Mouse (Mus musculus) heart, embryonic 13.5 days (tissue): ENCODE measurements around the gene Cort. TPM values are rescaled to one million over a fixed set of nuclear protein-coding genes. Genes with fewer than 3 reads are reported as not detected.

ENCODE experiments used
- ATAC-seq: fragments of 200-750 bp; cut with Nextera tagmentation; 2 replicates; pipeline ENCODE4 v1.8.0; 2017; ENCODE audit warnings: moderate TSS enrichment; ENCODE audit not compliant: insufficient number of reproducible peaks, low FRiP score, low TSS enrichment; ENCODE audit errors: extremely low read depth
- H3K27ac ChIP-seq: fragments of 300-500 bp; sonication (generic); replicated peaks from 2 replicates; pipeline ENCODE4 v1.5.1; 2015; ENCODE audit warnings: moderate library complexity, mild to moderate bottlenecking, inconsistent platforms
- H3K27me3 ChIP-seq: fragments of 300-500 bp; sonication (generic); replicated peaks from 2 replicates; pipeline ENCODE4 v1.6.1; 2015; ENCODE audit warnings: mild to moderate bottlenecking, inconsistent platforms
- H3K36me3 ChIP-seq: fragments of 300-500 bp; sonication (generic); 2 replicates; pipeline ENCODE4 v1.6.1; 2015; ENCODE audit warnings: mild to moderate bottlenecking, inconsistent platforms
- H3K4me1 ChIP-seq: fragments of 300-500 bp; sonication (generic); 2 replicates; pipeline ENCODE4 v1.6.1; 2015; ENCODE audit warnings: inconsistent platforms
- H3K4me2 ChIP-seq: fragments of 300-500 bp; sonication (generic); 2 replicates; pipeline ENCODE4 v1.6.1; 2015; ENCODE audit warnings: inconsistent platforms, mild to moderate bottlenecking, moderate library complexity
- H3K4me3 ChIP-seq: fragments of 300-500 bp; sonication (generic); 2 replicates; pipeline ENCODE4 v1.5.1; 2015; ENCODE audit warnings: moderate library complexity, mild to moderate bottlenecking, inconsistent platforms
- H3K9ac ChIP-seq: fragments of 300-500 bp; sonication (generic); 2 replicates; pipeline ENCODE4 v1.6.1; 2015; ENCODE audit warnings: inconsistent platforms, mild to moderate bottlenecking, moderate library complexity
- H3K9me3 ChIP-seq: fragments of 300-500 bp; sonication (generic); 2 replicates; pipeline ENCODE4 v1.6.1; 2016; ENCODE audit warnings: inconsistent platforms
- WGBS: fragments of 180-500 bp; shearing (Covaris S2); methylation state at CpG from one replicate; pipeline ENCODE4 v1.1.7; 2015; ENCODE audit warnings: mixed read lengths; 5-methylcytosine and 5-hydroxymethylcytosine counted together
- polyA plus RNA-seq: library from polyadenylated mRNA; unstranded; fragments of >200 nt; fragmentation: Nextera tagmentation; extraction: Ambion mirVana; gene quantifications from 2 replicates; pipeline ENCODE4 v1.2.1, GENCODE M21; 2015

Gene Cort
- polyA plus RNA-seq, 1 experiment from 2014 or later = not detected

DNA sequence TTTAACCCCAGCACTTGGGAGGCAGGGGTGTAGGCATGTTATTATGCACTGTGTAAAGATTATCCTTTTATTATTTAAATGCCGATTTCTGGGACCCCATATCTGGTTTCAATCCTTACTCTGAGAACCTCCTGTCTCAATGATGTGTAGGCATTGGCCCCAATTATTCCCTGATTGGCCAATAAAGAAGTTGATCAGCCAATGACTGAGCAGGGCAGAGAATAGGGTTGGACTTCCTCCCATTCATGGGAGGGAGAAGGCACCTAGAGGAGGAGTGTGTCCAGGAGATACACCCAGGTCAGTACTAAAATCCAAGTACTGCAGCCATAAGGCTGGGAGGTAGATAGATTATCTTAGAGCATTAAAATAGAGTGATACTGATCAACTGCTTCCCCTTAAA lies 36.6 kb upstream of the Cort start:
- Histone ChIP-seq H3K4me1 (peaks cover 17% of the 10 kb centered on the region), H3K4me3 (no peak overlapping the region), H3K9ac (no peak overlapping the region), H3K27ac (no peak overlapping the region), H3K36me3 (peaks cover 71% of the 10 kb centered on the region), H3K27me3 (no peaks in the 10 kb centered on the region), H3K9me3 (no peaks in the 10 kb centered on the region), H3K4me2 (no peak overlapping the region)
- 88% methylated on average over 1 of the region's 1 CpGs for WGBS
- no peak for ATAC-seq

DNA sequence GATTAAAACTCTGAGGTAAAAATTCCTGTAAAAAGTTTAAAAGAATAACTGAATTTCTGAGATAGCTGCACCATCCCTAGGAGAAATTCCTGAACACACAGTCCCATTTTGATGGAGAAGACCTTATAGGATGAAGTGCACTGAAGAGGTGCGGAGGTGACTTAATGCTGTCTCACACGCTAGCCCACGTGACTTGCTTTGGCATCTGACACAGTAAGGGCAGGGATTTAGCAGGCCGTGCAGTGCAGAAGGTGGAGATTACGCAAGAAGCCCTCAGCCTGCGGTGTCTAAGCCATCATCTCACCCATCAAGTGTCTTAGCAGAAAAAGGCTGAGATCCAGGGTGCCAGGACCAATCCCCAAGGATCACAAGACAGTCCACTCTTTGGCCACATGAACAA lies 34.6 kb upstream of the Cort start:
- Histone ChIP-seq H3K9me3 (no peaks in the 10 kb centered on the region), H3K4me3 (no peak overlapping the region), H3K4me1 (peaks cover 12% of the 10 kb centered on the region), H3K27ac (no peak overlapping the region), H3K4me2 (no peak overlapping the region), H3K9ac (no peak overlapping the region), H3K36me3 (peaks cover 91% of the 10 kb centered on the region), H3K27me3 (no peaks in the 10 kb centered on the region)
- no peak for ATAC-seq
- WGBS = 89% methylated on average over 6 of the region's 6 CpGs

DNA sequence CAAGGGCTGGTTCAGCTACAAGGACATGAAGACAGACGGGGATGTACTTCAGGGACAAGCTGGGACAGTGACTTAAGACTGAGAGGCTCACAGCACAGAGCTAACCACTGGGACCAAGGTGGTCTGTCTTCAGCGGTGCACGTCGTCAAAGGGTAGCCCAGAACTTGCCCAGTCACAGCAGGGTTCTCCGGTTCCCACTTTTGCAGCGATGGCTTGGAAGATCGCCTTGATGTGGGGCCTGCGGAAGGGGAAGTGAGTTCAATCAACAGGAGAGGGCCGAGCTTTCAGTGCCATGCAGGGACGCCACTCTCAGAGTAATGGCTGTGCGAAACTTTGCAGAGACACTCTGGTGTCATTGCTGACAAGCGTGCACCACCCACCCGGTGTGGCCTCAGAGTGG lies 33.3 kb upstream of the Cort start:
- Histone ChIP-seq H3K9ac (no peak overlapping the region), H3K4me2 (no peak overlapping the region), H3K9me3 (0 out of 2 replicates have a peak, but pooled peaks cover 2% of the 10 kb centered on the region), H3K4me1 (peaks cover 2% of the 10 kb centered on the region), H3K27me3 (no peaks in the 10 kb centered on the region), H3K4me3 (no peak overlapping the region), H3K27ac (no peak overlapping the region), H3K36me3 (peaks cover 100% of the 10 kb centered on the region)
- WGBS = 87% methylated on average over 13 of the region's 13 CpGs
- ATAC-seq = no peak

DNA sequence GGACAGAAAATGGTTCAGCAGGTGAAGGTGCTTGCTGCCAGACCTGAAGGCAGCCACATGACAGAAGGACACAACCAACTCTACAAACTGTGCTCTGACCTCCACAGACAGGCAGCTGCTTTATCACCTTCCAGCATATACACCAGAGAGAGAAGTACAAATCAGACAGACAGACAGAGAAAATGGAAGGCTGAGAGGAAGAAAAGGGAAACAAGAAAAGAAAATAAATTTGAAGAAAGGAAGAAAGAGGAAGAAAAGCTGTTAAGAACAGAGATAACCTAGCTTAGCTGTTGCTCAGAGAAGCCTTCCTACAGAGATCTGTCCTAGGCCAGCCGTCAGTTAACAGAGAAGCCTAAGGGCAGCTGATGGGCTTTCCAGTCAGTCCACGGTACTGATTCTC lies 32.6 kb upstream of the Cort start:
- Histone ChIP-seq H3K4me2 (no peak overlapping the region), H3K36me3 (peaks cover 100% of the 10 kb centered on the region), H3K4me3 (no peak overlapping the region), H3K4me1 (no peaks in the 10 kb centered on the region), H3K9ac (no peak overlapping the region), H3K27me3 (no peaks in the 10 kb centered on the region), H3K27ac (no peak overlapping the region), H3K9me3 (0 out of 2 replicates have a peak, but pooled peaks cover 2% of the 10 kb centered on the region)
- ATAC-seq = no peak
- 86% methylated on average over 2 of the region's 2 CpGs for WGBS

DNA sequence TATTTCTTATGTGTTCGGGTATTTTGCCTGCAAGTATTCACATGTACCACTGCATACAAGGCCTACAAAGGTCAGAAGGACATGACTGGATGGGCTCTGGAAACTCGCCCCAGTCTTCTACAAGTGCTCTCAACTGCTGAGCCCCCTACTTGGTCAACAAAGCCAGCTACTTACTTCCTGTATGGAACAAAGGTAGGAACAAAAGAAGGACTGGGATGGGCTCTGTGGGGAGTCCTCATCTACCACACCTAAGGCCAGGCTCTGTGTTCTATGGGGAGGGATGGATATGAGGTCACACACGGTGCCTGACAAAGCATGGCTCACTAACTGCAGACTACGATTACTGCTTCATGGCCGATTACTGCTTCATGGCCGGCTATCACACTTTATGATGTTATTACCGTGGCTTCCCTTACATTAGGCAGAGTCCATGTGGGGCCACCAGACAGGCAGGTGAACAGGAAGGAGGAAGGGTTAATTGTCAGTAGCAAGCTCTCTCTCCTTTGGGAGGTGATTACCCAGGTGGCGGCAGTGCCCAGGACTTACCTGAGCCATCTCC lies 30.9 kb upstream of the Cort start:
- Histone ChIP-seq H3K27ac (no peak overlapping the region), H3K4me3 (no peak overlapping the region), H3K9ac (no peak overlapping the region), H3K4me1 (no peaks in the 10 kb centered on the region), H3K9me3 (0 out of 2 replicates have a peak, but pooled peaks cover 2% of the 10 kb centered on the region), H3K27me3 (no peaks in the 10 kb centered on the region), H3K4me2 (no peak overlapping the region), H3K36me3 (peaks cover 100% of the 10 kb centered on the region)
- ATAC-seq = no peak
- WGBS = 90% methylated on average over 8 of the region's 8 CpGs

- Histone ChIP-seq H3K4me3 (no peak overlapping the region), H3K9me3 (0 out of 2 replicates have a peak, but pooled peaks cover 2% of the 10 kb centered on the region), H3K9ac (no peak overlapping the region), H3K4me1 (no peaks in the 10 kb centered on the region), H3K36me3 (peaks cover 100% of the 10 kb centered on the region), H3K4me2 (no peak overlapping the region), H3K27me3 (no peaks in the 10 kb centered on the region), H3K27ac (no peak overlapping the region)
- 90% methylated on average over 6 of the region's 6 CpGs for WGBS
- ATAC-seq = no peak
Measured at GRCm38 (mm10) chr4:149155711-149156110, 29.1 kb upstream of the Cort start.

DNA sequence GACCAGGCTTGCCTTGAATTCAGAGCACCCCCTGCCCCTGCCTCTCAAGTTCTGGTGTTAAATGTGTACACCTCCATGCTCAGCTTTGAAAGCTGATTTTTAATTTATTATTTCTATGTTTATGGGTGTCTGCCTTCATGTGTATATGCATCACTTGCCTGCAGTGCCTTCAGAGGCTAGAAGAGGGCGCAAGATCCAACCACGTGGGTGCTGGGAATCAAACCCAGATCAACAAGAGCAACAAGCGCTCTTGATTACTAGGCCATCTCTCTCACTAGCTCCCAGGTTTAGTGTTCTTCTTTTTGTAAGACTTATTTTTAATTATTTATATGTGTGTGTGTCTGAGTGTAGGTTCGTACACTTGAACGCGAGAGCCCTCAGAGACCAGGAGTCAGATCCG lies 28.3 kb upstream of the Cort start:
- Histone ChIP-seq H3K9ac (no peak overlapping the region), H3K27me3 (no peaks in the 10 kb centered on the region), H3K4me1 (no peaks in the 10 kb centered on the region), H3K4me3 (no peak overlapping the region), H3K4me2 (no peak overlapping the region), H3K9me3 (0 out of 2 replicates have a peak, but pooled peaks cover 2% of the 10 kb centered on the region), H3K27ac (no peak overlapping the region), H3K36me3 (peaks cover 100% of the 10 kb centered on the region)
- WGBS = 98% methylated on average over 7 of the region's 7 CpGs
- no peak for ATAC-seq

GRCm38 (mm10) chr4:149150721-149151120 lies 24.2 kb upstream of the Cort start:
- peaks cover 12% of the 10 kb centered on the region for H3K4me1 ChIP-seq
- 0 out of 2 replicates have a peak, but pooled peaks cover 2% of the 10 kb centered on the region for H3K9me3 ChIP-seq
- no peak for ATAC-seq
- WGBS = 89% methylated on average over 11 of the region's 11 CpGs
- H3K27ac ChIP-seq = no peak overlapping the region
- no peak overlapping the region for H3K4me3 ChIP-seq
- H3K4me2 ChIP-seq = no peak overlapping the region
- no peaks in the 10 kb centered on the region for H3K27me3 ChIP-seq
- no peak overlapping the region for H3K9ac ChIP-seq
- H3K36me3 ChIP-seq = peaks cover 68% of the 10 kb centered on the region

- Histone ChIP-seq H3K27me3 (no peaks in the 10 kb centered on the region), H3K27ac (no peak overlapping the region), H3K9me3 (0 out of 2 replicates have a peak, but pooled peaks cover 2% of the 10 kb centered on the region), H3K4me3 (no peak overlapping the region), H3K36me3 (peaks cover 64% of the 10 kb centered on the region), H3K4me2 (no peak overlapping the region), H3K9ac (no peak overlapping the region), H3K4me1 (peaks cover 12% of the 10 kb centered on the region)
- ATAC-seq = no peak
- 92% methylated on average over 11 of the region's 11 CpGs for WGBS
Measured at GRCm38 (mm10) chr4:149150256-149150655, 23.7 kb upstream of the Cort start.

GRCm38 (mm10) chr4:149149611-149150010 lies 23.0 kb upstream of the Cort start:
- no peak overlapping the region for H3K9ac ChIP-seq
- H3K27me3 ChIP-seq = no peaks in the 10 kb centered on the region
- peaks cover 12% of the 10 kb centered on the region for H3K4me1 ChIP-seq
- WGBS = 68% methylated on average over 7 of the region's 7 CpGs
- no peak overlapping the region for H3K4me3 ChIP-seq
- H3K9me3 ChIP-seq = no peaks in the 10 kb centered on the region
- H3K27ac ChIP-seq = no peak overlapping the region
- H3K36me3 ChIP-seq = peaks cover 57% of the 10 kb centered on the region
- H3K4me2 ChIP-seq = no peak overlapping the region
- no peak for ATAC-seq

GRCm38 (mm10) chr4:149149196-149149595 lies 22.6 kb upstream of the Cort start:
- Histone ChIP-seq H3K36me3 (peaks cover 53% of the 10 kb centered on the region), H3K27ac (no peak overlapping the region), H3K4me1 (peaks cover 12% of the 10 kb centered on the region), H3K4me3 (no peak overlapping the region), H3K4me2 (no peak overlapping the region), H3K9me3 (no peaks in the 10 kb centered on the region), H3K27me3 (no peaks in the 10 kb centered on the region), H3K9ac (no peak overlapping the region)
- WGBS = 79% methylated on average over 9 of the region's 9 CpGs
- ATAC-seq = no peak

GRCm38 (mm10) chr4:149148084-149148483 lies 21.5 kb upstream of the Cort start:
- ATAC-seq = no peak

More at GRCm38 (mm10) chr4:149148084-149148483, 21.5 kb upstream of the Cort start:
- H3K36me3 ChIP-seq = peaks cover 42% of the 10 kb centered on the region
- WGBS = 69% methylated on average over 4 of the region's 4 CpGs
- H3K4me1 ChIP-seq = peaks cover 12% of the 10 kb centered on the region
- H3K27me3 ChIP-seq = 0 out of 2 replicates have a peak, but pooled peaks cover 5% of the 10 kb centered on the region
- H3K4me2 ChIP-seq = no peak overlapping the region
- H3K9ac ChIP-seq = no peak overlapping the region
- H3K27ac ChIP-seq = no peak overlapping the region
- H3K4me3 ChIP-seq = no peak overlapping the region
- no peaks in the 10 kb centered on the region for H3K9me3 ChIP-seq
